Mouse (Mus musculus): ENCODE data around the gene Speer4d. TPM values are rescaled to one million over a fixed set of nuclear protein-coding genes. Genes with fewer than 3 reads are reported as not detected.
"Not testable (repeated sequence)": the region's sequence is repeated elsewhere in the genome, so short reads cannot be mapped to it uniquely, and the experiment has no call there.

Gene Speer4d
- total and polyA plus RNA-seq, 3 experiments, result 0.98 TPM; not detected in 2

GRCm38 (mm10) chr5:15603008-15603407 lies 15.9 kb upstream of the Speer4d start:
- ATAC-seq (ENCODE audit: extremely low read depth, insufficient number of reproducible peaks, low FRiP score, poor library complexity, severe bottlenecking); H3K27me3 ChIP-seq (ENCODE audit: insufficient read depth, low read length); DNase-seq (ENCODE audit: low spot score); H3K9me3 ChIP-seq (replicated peaks); H3K36me3 ChIP-seq (replicated peaks); H3K4me1 ChIP-seq (ENCODE audit: insufficient read depth, low read depth, low read length); H3K4me3 ChIP-seq (ENCODE audit: low read depth, low read length): not testable (repeated sequence)

DNA sequence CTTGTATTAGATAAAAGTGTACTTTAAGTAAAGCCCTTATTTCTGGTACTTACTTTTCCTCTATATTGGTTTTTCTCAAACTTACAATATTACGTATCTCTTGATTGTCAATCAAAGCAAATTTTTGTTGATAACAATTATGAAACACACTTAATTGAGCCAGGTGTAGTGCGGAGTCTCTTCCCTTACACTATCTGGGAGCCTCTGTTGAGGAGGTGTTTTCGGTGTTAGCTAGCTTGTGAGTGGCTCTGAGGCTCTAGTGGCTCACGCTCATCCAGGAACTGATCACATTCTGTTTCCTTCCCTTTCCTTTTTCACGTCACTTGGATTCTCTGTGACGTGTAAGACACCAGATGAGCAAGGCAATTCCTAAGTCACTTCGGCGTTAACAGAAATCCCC lies 15.3 kb upstream of the Speer4d start:
- H3K9me3 ChIP-seq (replicated peaks); DNase-seq (ENCODE audit: low spot score); ATAC-seq (ENCODE audit: extremely low read depth, insufficient number of reproducible peaks, low FRiP score, poor library complexity, severe bottlenecking); H3K36me3 ChIP-seq (replicated peaks); H3K4me1 ChIP-seq (ENCODE audit: insufficient read depth, low read depth, low read length); H3K27me3 ChIP-seq (ENCODE audit: insufficient read depth, low read length); H3K4me3 ChIP-seq (ENCODE audit: low read depth, low read length): not testable (repeated sequence)

DNA sequence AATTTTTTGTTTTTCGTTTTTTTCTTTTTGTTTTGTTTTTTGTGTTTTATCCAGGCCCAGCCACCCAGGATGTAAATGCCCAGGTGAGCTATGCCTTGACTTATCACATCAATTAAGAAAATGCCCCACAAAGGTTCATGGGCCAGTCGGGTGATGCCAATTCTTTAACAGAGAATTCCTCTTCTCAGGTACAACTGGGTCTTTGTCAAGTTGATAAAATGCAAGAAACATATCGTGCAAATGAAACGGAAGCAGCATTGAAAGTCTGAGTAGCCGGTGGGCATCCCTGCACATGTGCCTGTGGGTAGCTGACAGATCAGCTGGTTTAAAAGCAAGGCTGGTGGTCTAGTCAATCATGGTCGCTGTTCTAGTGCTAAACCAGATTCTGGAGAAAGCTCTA lies 12.2 kb upstream of the Speer4d start:
- not testable (repeated sequence) for ATAC-seq (ENCODE audit: extremely low read depth, insufficient number of reproducible peaks, low FRiP score, poor library complexity, severe bottlenecking); H3K36me3 ChIP-seq (replicated peaks); H3K4me1 ChIP-seq (ENCODE audit: insufficient read depth, low read depth, low read length); H3K4me3 ChIP-seq (ENCODE audit: low read depth, low read length); H3K27me3 ChIP-seq (ENCODE audit: insufficient read depth, low read length); DNase-seq (ENCODE audit: low spot score); H3K9me3 ChIP-seq (replicated peaks)

DNA sequence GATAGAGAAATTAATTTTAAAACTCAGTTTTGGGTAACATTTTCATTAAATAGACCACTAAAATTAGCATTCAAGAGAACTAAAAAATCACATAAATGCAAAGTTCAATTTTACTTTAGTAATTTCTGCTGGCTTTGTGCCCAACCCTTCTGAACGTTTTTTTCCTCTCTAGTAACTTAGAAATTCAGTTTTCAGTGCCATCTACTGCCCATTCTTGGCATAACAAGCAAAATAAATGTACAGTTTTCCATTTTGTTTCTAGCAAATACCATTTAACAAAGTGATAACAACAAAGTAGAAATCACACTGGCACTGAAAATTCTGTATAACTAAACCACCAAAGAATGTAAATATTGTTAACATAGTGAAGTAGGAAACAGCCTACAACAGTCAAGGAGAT lies 8.2 kb upstream of the Speer4d start:
- not testable (repeated sequence) for H3K36me3 ChIP-seq (replicated peaks); DNase-seq (ENCODE audit: low spot score); H3K4me3 ChIP-seq (ENCODE audit: low read depth, low read length); H3K4me1 ChIP-seq (ENCODE audit: insufficient read depth, low read depth, low read length); H3K27me3 ChIP-seq (ENCODE audit: insufficient read depth, low read length); H3K9me3 ChIP-seq (replicated peaks); ATAC-seq (ENCODE audit: extremely low read depth, insufficient number of reproducible peaks, low FRiP score, poor library complexity, severe bottlenecking)

DNA sequence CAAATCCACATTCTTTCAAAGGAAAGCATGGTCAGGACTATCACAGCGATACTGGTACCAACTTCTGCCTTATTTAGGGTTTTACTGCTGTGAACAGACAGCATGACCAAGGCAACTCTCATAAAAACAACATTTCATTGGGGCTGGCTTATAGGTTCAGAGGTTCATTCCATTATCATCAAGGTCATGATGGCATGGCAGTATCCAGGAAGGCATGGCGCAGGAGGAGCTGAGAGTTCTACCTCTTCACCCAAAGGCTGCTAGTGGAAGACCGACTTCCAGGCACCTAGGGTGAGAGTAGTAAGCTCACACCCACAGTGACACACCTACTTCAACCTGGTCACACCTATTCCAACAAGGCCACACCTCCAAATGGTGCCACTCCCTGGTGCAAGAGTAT lies 2.7 kb upstream of the Speer4d start:
- not testable (repeated sequence) for H3K4me1 ChIP-seq (ENCODE audit: insufficient read depth, low read depth, low read length); ATAC-seq (ENCODE audit: extremely low read depth, insufficient number of reproducible peaks, low FRiP score, poor library complexity, severe bottlenecking); H3K36me3 ChIP-seq (replicated peaks); DNase-seq (ENCODE audit: low spot score); H3K4me3 ChIP-seq (ENCODE audit: low read depth, low read length); H3K9me3 ChIP-seq (replicated peaks); H3K27me3 ChIP-seq (ENCODE audit: insufficient read depth, low read length)

GRCm38 (mm10) chr5:15628136-15628535 lies 9.3 kb downstream of the Speer4d start:
- not testable (repeated sequence) for H3K9me3 ChIP-seq (replicated peaks); DNase-seq (ENCODE audit: low spot score); H3K36me3 ChIP-seq (replicated peaks); H3K27me3 ChIP-seq (ENCODE audit: insufficient read depth, low read length); ATAC-seq (ENCODE audit: extremely low read depth, insufficient number of reproducible peaks, low FRiP score, poor library complexity, severe bottlenecking); H3K4me1 ChIP-seq (ENCODE audit: insufficient read depth, low read depth, low read length); H3K4me3 ChIP-seq (ENCODE audit: low read depth, low read length)

DNA sequence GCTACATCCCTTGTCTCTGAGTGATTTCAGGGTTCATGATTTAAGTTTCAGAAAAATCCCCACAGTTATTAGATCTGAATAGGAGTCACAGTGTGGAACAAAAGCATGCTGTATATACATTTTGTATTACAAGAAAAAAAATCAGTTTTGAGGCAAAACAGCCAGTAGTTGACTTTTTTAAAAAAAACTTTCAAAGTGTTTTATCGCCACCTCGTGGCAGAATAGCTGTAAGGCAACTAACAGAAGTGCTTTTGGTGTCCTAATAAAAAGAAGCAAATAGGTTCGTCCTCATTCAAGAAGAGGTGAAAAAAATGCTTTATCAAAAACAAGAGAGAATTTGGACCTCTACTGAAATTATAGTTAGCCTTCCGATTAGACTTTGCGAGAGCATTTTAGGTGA lies 11.2 kb downstream of the Speer4d start:
- not testable (repeated sequence) for H3K4me3 ChIP-seq (ENCODE audit: low read depth, low read length); DNase-seq (ENCODE audit: low spot score); H3K27me3 ChIP-seq (ENCODE audit: insufficient read depth, low read length); H3K4me1 ChIP-seq (ENCODE audit: insufficient read depth, low read depth, low read length); H3K9me3 ChIP-seq (replicated peaks); ATAC-seq (ENCODE audit: extremely low read depth, insufficient number of reproducible peaks, low FRiP score, poor library complexity, severe bottlenecking); H3K36me3 ChIP-seq (replicated peaks)

DNA sequence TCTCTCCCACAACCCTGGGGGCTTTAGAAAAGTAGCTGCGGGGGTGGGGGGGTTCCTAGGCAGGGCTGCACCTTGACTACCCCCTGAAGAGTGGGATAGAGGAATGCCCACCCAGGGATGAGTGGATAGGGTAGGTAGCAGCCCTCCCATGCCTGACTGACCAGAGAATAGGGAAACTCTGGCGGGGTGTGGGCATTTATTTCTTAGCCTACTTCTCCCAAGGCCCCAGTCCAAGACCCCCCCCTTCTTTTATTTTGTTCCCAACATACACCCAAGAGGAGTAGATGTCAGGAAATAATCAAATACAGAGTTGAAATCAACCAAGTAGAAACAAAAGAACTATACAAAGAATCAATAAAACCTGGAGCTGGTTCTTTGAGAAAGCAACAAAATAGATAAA lies 18.8 kb downstream of the Speer4d start:
- ATAC-seq (ENCODE audit: extremely low read depth, insufficient number of reproducible peaks, low FRiP score, poor library complexity, severe bottlenecking); DNase-seq (ENCODE audit: low spot score): not testable (repeated sequence)

GRCm38 (mm10) chr5:15645707-15646106 lies 26.8 kb downstream of the Speer4d start:
- not testable (repeated sequence) for H3K27me3 ChIP-seq (ENCODE audit: insufficient read depth, low read length); DNase-seq (ENCODE audit: low spot score); H3K4me3 ChIP-seq (ENCODE audit: low read depth, low read length); H3K36me3 ChIP-seq (replicated peaks); ATAC-seq (ENCODE audit: extremely low read depth, insufficient number of reproducible peaks, low FRiP score, poor library complexity, severe bottlenecking); H3K4me1 ChIP-seq (ENCODE audit: insufficient read depth, low read depth, low read length); H3K9me3 ChIP-seq (replicated peaks)

More for the DNA sequence above, 18.8 kb downstream of the Speer4d start:
- H3K36me3 ChIP-seq (replicated peaks); H3K4me1 ChIP-seq (ENCODE audit: insufficient read depth, low read depth, low read length); H3K4me3 ChIP-seq (ENCODE audit: low read depth, low read length); H3K27me3 ChIP-seq (ENCODE audit: insufficient read depth, low read length); H3K9me3 ChIP-seq (replicated peaks): not testable (repeated sequence)

- ATAC-seq (ENCODE audit: extremely low read depth, insufficient number of reproducible peaks, low FRiP score, poor library complexity, severe bottlenecking); H3K36me3 ChIP-seq (replicated peaks); H3K4me1 ChIP-seq (ENCODE audit: insufficient read depth, low read depth, low read length); H3K4me3 ChIP-seq (ENCODE audit: low read depth, low read length); DNase-seq (ENCODE audit: low spot score); H3K9me3 ChIP-seq (replicated peaks); H3K27me3 ChIP-seq (ENCODE audit: insufficient read depth, low read length): not testable (repeated sequence)
Observed at GRCm38 (mm10) chr5:15652334-15652733, 33.5 kb downstream of the Speer4d start.

DNA sequence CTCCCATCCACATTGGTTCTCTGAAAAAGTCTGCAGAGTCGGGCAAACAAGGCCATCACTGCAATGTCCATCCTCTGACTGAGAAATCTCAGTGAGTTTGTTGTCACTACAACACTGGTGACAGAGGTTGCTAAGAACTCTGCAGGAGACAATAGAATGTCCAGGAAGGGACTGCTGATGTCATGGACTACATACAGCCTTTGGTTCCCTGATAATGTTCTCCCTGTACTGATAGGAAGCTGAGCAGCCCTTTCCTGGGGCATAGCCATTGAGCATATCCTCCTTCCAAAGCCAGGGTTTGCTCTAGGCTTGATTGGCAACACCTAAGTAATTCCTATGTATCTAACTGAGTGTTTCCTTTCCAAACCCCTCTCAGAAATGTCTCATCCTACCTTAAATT lies 38.1 kb downstream of the Speer4d start, which contains the start of gene 4930572O03Rik:
Gene 4930572O03Rik (minus strand): TSS at position 101 of the 400 bp plus-strand sequence.
- H3K4me1 ChIP-seq (ENCODE audit: insufficient read depth, low read depth, low read length); H3K36me3 ChIP-seq (replicated peaks); H3K4me3 ChIP-seq (ENCODE audit: low read depth, low read length); H3K27me3 ChIP-seq (ENCODE audit: insufficient read depth, low read length); ATAC-seq (ENCODE audit: extremely low read depth, insufficient number of reproducible peaks, low FRiP score, poor library complexity, severe bottlenecking); H3K9me3 ChIP-seq (replicated peaks); DNase-seq (ENCODE audit: low spot score): not testable (repeated sequence)

GRCm38 (mm10) chr5:15663847-15664246 lies 45.0 kb downstream of the Speer4d start:
- not testable (repeated sequence) for H3K36me3 ChIP-seq (replicated peaks); ATAC-seq (ENCODE audit: extremely low read depth, insufficient number of reproducible peaks, low FRiP score, poor library complexity, severe bottlenecking); H3K27me3 ChIP-seq (ENCODE audit: insufficient read depth, low read length); H3K4me3 ChIP-seq (ENCODE audit: low read depth, low read length); DNase-seq (ENCODE audit: low spot score); H3K4me1 ChIP-seq (ENCODE audit: insufficient read depth, low read depth, low read length); H3K9me3 ChIP-seq (replicated peaks)

DNA sequence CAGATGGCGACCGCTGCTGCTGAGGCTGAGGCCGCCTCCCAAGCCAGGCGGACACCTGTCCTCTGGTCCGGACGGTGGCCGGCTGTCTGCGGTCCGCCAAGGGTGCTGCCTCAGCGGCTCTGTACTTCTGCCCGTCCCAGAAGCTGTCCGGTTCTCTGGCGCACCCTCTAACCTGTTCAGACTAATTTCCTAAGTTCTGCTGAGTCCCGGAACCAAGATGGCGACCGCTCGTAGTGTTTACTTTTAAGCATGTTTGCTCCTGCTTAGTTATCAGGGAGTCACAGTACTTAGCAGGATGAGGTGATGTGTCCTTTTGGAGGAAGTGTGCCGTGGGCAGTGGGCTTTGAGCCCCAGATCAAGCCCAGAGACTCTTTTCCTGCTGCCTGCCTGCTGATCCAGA lies 51.9 kb downstream of the Speer4d start:
- ATAC-seq (ENCODE audit: extremely low read depth, insufficient number of reproducible peaks, low FRiP score, poor library complexity, severe bottlenecking); DNase-seq (ENCODE audit: low spot score): not testable (repeated sequence)

More for the DNA sequence above, 51.9 kb downstream of the Speer4d start:
- not testable (repeated sequence) for H3K4me1 ChIP-seq (ENCODE audit: insufficient read depth, low read depth, low read length); H3K27me3 ChIP-seq (ENCODE audit: insufficient read depth, low read length); H3K36me3 ChIP-seq (replicated peaks); H3K9me3 ChIP-seq (replicated peaks); H3K4me3 ChIP-seq (ENCODE audit: low read depth, low read length)
